Mouse (Mus musculus): ENCODE data around the gene Gm10100.
"Not testable (repeated sequence)": the region's sequence is repeated elsewhere in the genome, so short reads cannot be mapped to it uniquely, and the experiment has no call there.

GRCm38 (mm10) chr10:77750686-77751085 is 24.4 kb downstream of the Gm10100 start:
- TF ChIP-seq CTCF (IDR thresholded peaks at IDR 0.05; ENCODE audit: extremely low read depth, insufficient read length, insufficient replicate concordance, low read depth, low read length); POLR2A (IDR thresholded peaks at IDR 0.05; ENCODE audit: low read depth, low read length): not testable (repeated sequence)
